Mouse (Mus musculus): Measurements from ENCODE around the gene Setdb1.

Setdb1 gene

DNA sequence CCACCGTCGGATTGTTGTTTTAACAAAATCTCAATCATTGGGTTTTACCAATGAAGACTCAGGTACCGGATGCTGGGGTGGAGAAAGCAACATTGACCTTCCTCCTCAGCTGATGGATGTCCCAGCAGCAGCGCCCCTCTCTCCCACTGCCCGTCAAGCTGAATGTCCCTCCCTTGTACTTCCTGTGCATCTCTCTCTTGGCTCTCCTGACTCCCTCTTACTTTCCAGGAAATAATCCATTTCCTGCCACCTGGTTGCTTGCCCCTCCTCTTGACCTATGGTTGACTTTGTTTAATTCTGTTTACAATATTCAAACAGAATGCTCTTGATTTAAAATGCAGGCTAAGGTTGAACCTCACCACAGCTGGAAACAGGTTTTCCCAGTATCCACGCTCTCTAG, 66.8 kb downstream of the Setdb1 start:
- DNase-seq, result no peak

DNA sequence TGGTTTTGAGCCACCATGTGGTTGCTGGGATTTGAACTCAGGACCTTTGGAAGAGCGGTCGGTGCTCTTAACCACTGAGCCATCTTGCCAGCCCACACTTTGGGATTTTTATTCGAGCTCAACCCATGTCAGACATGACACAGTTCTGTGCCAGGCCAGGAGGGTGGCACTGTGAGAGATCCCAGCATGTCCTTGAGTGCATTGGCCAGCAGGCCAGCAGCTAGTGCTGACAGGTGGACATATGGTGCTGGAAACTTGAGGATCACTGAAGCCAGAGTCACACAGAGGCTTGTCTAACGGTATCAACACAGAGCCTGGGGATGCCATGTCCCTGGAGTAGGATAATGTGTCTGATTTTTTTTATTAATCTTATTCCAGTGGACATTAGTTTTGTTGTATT, 67.6 kb downstream of the Setdb1 start:
- DNase-seq, result no peak

DNA sequence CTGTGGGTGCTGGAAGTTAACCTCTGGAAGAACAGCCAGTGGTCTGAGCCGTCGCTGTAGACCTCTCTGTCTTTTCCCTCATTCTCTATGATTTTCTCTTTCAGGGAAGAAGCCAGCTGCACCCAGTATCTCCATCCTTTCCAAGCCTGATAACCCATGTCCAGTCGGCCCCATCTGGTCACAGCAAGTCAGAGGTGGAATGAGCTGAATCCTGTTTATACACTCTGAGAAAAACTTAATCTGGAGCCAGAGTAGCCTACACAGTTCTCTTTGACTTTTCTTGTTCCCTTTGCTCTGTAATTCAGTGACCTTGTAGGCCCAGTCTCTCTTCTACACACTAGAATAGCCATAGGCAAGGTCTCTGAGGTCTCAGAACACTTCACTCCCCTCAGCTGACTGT, 69.5 kb downstream of the Setdb1 start:
- DNase-seq, result no peak

DNA sequence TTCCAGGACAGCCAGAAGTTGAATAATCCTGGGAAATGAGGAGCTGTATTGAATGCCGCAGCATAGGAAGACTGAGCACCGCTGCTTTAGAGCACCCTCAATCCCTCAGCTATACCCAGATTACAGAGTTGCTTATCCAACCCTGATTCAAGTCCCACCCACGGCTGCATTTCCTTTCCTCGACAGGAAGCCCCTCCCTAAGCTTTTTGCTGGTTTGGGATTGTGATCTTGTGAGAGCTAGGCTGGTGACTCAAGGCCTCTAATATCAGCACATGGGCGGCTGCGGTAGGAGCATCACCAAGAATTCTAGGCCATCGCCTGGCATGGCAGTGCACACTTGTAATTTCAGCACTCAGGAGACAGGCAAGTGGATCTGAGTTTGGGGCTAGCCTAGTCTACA, 70.5 kb downstream of the Setdb1 start:
- DNase-seq, result no peak

DNA sequence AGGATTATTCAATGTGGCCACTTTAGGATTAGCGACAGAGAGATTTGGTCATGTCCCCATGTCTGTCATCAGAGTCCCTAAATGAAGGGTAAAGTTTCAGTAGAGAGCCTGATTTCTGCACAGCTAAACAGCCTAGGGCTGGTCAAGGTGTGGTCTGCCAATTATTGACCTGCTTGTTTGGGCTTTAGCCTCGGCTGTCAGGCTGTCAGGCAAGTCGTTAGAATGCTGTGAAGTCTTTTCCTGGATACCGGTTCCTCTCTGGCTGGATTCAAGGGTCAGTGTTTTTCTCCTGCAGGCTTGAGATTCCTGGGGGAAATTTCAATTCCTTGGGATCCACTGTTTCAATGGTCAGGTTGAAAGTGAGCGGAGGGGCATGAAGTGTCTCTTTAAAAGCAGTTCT, 71.0 kb downstream of the Setdb1 start:
- no peak for DNase-seq

DNA sequence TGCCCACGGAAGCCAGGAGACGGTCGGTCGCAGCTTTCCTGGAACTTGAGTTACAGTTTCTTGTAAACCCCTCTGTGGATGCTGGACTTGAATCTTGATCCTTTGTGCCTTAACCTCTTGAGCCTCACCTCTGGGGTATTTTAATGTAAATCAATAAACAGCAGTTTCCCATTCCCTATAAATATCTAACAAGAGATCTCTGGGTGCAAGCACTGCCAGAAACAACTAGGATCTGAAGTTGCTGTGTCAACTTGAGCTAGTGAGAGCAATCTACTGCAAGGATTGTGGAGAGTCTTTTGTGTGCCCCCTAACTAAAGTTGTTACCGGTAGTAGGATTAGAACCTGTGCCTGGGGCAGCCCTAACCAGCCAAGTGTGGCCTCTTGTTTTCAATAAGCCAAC, 71.6 kb downstream of the Setdb1 start:
- no peak for DNase-seq

DNA sequence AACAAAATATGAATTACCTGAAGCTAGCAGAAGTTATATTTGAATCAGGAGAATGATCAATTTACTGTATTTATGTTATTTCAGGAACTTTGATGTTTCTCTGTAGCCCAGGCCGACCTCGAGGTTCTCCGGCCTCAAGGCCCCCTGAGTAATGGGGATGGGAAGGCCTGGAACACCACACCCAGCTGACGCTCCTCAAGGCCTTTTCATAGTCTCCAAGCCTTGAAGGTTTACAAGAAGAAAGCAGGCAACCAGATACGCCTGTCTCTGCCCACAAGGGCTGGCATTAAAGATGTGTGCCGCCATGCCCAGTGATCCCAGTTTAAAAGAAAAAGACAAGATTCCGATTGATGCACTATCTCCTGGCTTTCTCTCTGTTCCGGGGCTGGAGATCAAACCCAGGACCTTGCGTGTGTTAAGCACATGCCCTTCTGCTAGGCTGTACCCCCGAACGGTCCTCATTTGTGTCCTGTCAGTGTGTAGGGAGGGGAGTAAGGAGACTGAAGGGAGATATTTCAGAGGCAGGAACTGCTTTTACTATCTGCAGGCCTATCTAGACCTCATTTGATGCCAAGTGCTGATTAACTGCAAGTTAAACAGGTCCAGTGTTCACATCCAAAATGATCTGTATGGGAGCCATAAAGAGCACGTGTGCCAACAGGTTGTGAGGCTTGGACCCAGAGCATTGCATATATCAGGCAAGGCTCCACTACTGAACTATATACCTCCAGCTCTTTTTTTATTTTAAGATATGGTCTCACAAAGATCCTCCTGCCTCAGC, 72.3 kb downstream of the Setdb1 start:
- no peak for DNase-seq

DNA sequence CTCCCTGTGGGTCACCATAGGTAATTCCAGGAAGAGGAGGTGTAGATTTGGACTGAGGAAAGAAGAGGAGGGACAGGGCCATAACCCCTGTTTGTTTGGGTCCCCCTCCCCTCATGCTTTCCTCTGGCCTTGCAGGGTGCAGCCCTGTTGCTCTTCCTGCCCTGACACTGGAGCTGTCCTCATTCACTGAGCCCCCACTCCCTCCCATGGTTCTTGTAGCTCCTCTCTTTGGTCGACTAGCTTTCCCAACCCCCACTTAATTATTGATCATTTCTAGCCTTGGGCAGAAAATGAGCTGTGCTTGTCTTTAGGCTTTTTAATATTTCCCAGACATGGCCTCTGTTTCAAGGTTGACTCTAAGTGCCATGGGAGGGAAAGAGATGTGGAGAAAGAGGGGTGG, 72.9 kb downstream of the Setdb1 start:
- DNase-seq, result no peak

DNA sequence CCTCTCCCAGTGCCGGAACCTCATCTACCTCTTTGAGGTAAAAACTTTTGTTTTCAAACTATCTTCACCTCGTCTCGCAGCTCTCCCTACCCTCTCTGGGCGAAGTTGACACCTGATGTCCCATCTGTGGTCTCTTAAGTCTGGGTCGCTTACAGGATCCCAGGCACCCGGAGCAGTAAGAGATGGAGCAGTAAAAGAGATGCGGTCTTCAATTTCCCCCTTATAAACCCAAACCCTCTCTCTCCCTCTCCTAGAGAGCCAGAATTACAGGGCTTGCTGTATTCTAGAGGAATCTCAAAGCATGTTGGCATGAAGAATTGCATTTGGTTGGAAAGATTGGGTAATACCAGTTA, 73.4 kb downstream of the Setdb1 start:
- no peak for DNase-seq

DNA sequence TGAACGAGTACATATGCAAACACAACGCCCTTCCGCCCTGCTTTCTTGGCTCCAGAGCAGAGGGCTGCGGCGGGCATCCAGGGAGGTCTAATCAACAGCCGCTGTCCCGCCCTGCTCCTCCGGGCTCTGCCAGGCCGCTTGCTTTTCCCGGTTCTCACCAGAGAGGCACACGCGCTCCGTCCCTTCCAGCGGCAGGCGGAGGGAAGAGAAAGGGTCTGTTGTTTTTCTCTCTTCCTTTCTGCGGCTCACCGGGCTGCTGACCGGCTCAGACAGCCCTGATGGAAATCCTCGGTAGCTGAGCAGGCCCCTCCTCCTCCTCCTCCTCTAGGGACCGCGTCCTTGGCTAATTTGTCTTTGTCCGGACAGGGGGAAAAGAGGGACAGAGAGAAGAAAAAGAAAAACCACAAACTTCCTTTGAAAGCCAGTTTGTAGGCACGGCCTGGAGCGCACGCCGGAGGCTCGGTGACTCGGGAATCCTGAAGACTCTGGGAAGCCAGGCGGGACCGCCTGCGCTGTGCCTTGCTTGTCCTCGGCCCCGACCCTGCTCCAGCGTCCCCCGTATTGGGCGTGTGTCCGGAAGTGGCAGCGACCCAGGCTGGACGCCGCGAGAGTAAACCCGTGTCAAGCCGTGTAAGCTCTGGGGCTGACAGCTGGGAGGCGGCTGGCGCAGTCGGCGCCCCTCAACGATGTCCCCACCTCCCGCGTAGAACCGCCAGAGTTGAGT, 74.0 kb downstream of the Setdb1 start:
- DNase-seq, result peak; percentile 74

DNA sequence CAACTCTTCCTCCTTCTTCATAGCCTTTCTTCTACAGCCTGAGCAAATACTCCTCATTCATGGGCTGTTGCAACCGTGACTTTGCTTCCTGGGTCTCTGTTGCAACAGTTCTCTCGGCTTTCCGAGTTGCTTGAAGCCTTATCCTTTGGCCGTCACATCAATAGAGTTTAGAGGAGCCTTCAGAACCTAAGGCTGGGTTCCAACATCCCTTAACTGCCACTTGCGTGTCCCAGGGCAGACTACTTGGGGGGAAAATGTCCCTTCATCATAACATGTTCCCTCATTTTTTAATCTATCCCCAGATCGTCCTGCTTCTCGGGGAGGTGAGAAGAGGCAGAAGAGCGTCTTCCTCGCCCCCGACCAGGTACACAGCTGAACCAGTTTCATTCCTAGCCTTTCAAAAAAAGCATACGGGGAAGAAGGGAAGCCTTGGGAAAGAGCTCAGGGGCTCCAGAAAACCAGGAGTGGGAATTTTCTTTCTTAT, 74.6 kb downstream of the Setdb1 start:
- no peak for DNase-seq

DNA sequence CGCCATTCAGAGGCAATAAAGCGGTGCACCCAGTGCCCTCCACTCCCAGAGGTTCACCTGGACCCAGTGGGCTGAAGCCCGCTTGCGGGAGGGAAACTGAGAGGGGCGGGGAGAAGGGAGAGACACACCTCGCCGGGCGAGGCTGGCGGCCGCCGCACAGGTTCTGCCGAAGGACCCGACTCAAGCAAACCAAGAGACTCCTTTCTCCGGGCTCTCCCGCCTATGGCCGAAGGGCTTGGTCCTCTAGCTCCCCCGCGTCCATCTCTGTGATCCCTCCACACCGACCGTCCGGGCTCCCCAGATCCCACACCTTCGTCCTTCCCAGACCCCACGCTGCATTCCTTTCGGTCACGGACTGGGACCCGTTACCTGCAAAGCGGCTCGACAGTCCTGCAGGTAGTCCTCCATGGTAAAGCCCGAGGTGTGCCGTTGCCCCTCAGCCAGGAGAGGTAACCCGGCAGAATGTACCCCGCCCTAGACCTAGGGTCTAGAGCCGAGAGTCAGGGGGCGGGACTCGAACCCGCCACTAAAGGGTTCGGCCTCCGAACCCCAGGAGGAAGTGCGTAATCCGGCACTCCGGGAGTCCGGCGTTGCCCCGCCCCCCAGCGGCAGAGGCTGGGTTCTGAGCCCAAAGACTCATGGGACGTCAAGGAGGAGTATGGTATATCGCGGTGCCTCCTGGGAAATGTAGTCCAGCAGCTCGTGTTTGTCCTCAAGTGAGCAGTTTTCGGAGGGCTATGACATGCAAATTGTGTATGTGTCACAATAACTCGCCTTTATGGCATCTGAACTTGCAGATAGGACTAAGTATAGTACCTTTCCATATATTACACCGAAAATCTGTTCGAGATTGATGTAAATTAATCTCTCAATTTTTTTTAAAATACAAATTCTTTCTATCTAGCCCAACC, 75.5 kb downstream of the Setdb1 start, which contains the start of the genes Mindy1 and Prune1:
Mindy1 (plus strand) TSS at position 130 of the 911 bp plus-strand sequence.
Prune1 (minus strand) TSS at position 861 of the 911 bp plus-strand sequence.
- DNase-seq, result peak; percentile 99

DNA sequence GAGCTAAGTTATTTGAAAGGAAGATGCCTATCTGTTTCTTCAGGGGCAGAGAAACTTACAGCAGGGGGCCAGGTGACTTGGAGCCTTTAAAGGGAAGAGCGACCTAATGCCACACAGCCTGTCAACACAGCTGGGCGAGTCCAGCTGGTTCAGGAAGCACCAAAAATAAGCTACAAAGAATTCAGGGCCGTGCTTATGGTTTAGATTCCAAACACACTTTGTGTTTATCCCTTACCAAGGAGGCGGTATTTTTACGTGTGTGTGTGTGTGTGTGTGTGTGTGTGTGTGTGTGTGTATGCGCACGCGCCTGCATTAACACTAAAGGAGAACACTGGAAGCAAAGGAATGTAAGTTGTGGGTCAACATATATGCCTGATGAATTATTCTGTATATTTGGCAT, 76.3 kb downstream of the Setdb1 start:
- peak; percentile 29 for DNase-seq

DNA sequence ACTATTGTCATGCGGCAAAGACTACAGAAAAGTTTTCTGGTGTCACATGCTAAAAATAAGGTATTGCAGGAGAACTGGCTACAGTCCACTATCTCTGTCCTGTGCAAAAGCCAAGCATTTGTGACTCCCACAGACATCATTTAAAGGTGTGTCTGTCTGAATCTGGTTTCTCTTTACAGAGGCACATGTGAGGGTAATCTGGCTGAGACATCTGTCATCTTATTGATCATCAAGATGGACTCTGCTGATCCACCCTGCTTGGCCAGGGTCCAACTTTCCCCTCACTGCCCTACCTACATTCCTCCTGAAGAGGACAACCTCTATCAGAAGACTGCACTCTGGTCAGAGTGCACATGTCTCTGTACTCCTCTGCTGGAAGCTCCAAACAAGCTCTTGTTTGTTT, 79.9 kb downstream of the Setdb1 start:
- no peak for DNase-seq

DNA sequence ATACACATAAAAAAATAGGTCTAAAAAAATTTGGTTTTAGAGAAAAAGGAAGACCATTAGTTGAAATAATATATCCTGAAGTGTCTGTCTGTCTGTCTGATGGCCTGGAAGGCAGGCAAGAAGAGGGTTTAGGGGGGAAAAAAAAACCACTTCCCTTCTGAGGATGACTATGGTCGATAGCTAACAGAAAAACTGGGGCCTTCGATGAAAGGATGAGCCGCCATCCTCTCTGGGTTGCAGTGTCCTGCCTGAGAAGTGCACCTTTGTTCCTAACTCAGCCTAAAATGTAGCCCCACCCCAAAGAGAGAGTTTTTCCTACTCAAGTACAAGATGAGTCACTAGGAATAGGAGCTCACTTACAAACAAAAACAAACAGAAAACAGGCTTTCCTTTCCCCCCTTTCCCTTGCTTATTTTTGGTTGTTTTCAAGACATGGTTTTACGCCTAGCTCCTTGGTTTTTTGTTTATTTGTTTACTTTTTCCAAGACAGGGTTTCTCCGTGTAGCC, 80.5 kb downstream of the Setdb1 start:
- no peak for DNase-seq

DNA sequence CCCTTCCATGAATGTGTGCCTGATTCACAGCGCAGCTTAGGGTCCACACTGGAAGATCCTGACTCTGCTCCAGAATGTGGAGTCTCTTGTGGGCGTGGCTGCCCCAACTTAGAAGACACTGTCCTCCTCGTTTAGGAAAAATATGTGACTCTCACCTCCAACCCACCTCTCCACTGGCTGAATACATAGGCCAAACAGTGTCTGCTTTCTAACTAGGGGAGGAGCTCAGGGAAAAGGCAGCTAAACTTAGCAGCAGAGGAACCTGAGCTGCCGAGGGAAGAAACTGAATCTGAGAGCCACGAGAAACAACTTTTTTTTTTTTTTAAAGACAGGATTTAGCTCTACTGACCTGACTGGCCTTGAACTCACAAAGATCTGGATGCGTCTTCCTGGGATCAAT, 81.8 kb downstream of the Setdb1 start:
- DNase-seq, result no peak

DNA sequence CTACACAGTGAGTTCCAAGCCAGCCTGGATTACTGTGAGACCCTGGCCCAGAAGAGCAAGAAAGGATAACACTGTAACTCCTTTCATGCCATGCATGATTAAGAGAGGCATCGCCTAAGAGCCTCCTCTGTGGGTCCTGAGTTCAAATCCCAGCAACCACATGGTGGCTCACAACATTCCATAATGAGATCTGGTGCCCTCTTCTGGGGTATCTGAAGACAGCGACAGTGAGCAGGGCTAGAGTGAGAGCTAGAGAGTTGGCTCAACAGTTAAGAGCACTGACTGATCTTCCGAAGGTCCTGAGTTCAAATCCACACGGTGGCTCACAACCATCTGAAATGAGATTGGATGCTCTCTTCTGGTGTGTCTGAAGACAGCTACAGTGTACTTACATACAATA, 82.5 kb downstream of the Setdb1 start:
- no peak for DNase-seq
